Mouse (Mus musculus): ENCODE measurements around the gene Lgr4. TPM values are rescaled to one million over a fixed set of nuclear protein-coding genes. Genes with fewer than 3 reads are reported as not detected.
A peak's percentile ranks its signal among the peaks of the same experiment; 100 is the strongest.
"Not testable (repeated sequence)": the region's sequence is repeated elsewhere in the genome, so short reads cannot be mapped to it uniquely, and the experiment has no call there.

Gene Lgr4
- 8.3 and 9.8 TPM in 2 replicates for polyA plus RNA-seq (2015; fragmentation: Nextera tagmentation; extraction: Ambion mirVana)

- peak within 1 kb of the TSS; percentile 89 for H3K9ac ChIP-seq (replicated peaks)
- ATAC-seq (ENCODE audit: low FRiP score): peak; percentile 96
- H3K4me3 ChIP-seq (replicated peaks): peak within 1 kb of the TSS; percentile 84
- no peaks in the 10 kb centered on the region for H3K27me3 ChIP-seq (replicated peaks)
- no peaks in the 10 kb centered on the region for H3K9me3 ChIP-seq (replicated peaks)
- WGBS: under 1% methylated on average over 75 of the region's 111 CpGs
- H3K4me2 ChIP-seq: peak within 1 kb of the TSS; percentile 87
- H3K27ac ChIP-seq (replicated peaks): peak within 1 kb of the TSS; percentile 92
- H3K36me3 ChIP-seq: no peaks in the 10 kb centered on the region
- H3K4me1 ChIP-seq: peaks cover 33% of the 10 kb centered on the region
Measured at GRCm38 (mm10) chr2:109917496-109918413, at the start of gene Lgr4. TSS of gene Lgr4 (plus strand) at chr2:109917647.

GRCm38 (mm10) chr2:109879429-109879828, 38.0 kb upstream of the Lgr4 start:
- H3K9ac ChIP-seq (replicated peaks); H3K4me3 ChIP-seq (replicated peaks); ATAC-seq (ENCODE audit: low FRiP score); H3K9me3 ChIP-seq (replicated peaks); H3K4me1 ChIP-seq; H3K4me2 ChIP-seq; H3K27me3 ChIP-seq (replicated peaks); H3K27ac ChIP-seq (replicated peaks); H3K36me3 ChIP-seq: not testable (repeated sequence)
- 90% methylated on average over 4 of the region's 4 CpGs for WGBS

- Histone ChIP-seq H3K9ac (replicated peaks) (no peak overlapping the region), H3K4me2 (no peak overlapping the region), H3K27ac (replicated peaks) (no peak overlapping the region), H3K4me1 (no peaks in the 10 kb centered on the region), H3K4me3 (replicated peaks) (no peak overlapping the region), H3K9me3 (replicated peaks) (no peaks in the 10 kb centered on the region), H3K36me3 (no peaks in the 10 kb centered on the region), H3K27me3 (replicated peaks) (no peaks in the 10 kb centered on the region)
- 63% methylated on average over 2 of the region's 2 CpGs for WGBS
- no peak for ATAC-seq (ENCODE audit: low FRiP score)
Measured at GRCm38 (mm10) chr2:109881111-109881510, 36.3 kb upstream of the Lgr4 start.

- 72% methylated on average over 1 of the region's 1 CpGs for WGBS
Measured at GRCm38 (mm10) chr2:109881625-109882024, 35.8 kb upstream of the Lgr4 start.

GRCm38 (mm10) chr2:109884106-109884505, 33.3 kb upstream of the Lgr4 start:
- Histone ChIP-seq H3K9ac (replicated peaks) (no peak overlapping the region), H3K9me3 (replicated peaks) (no peaks in the 10 kb centered on the region), H3K4me1 (no peaks in the 10 kb centered on the region), H3K27me3 (replicated peaks) (no peaks in the 10 kb centered on the region), H3K36me3 (no peaks in the 10 kb centered on the region), H3K4me2 (no peak overlapping the region), H3K27ac (replicated peaks) (no peak overlapping the region), H3K4me3 (replicated peaks) (no peak overlapping the region)
- WGBS: 77% methylated on average over 4 of the region's 4 CpGs
- no peak for ATAC-seq (ENCODE audit: low FRiP score)

More at GRCm38 (mm10) chr2:109881625-109882024, 35.8 kb upstream of the Lgr4 start:
- ATAC-seq (ENCODE audit: low FRiP score): no peak
- H3K4me2 ChIP-seq: no peak overlapping the region
- H3K9me3 ChIP-seq (replicated peaks): no peaks in the 10 kb centered on the region
- no peaks in the 10 kb centered on the region for H3K27me3 ChIP-seq (replicated peaks)
- no peak overlapping the region for H3K9ac ChIP-seq (replicated peaks)
- H3K4me3 ChIP-seq (replicated peaks): no peak overlapping the region
- no peak overlapping the region for H3K27ac ChIP-seq (replicated peaks)
- no peaks in the 10 kb centered on the region for H3K4me1 ChIP-seq
- no peaks in the 10 kb centered on the region for H3K36me3 ChIP-seq

- no peak overlapping the region for H3K9ac ChIP-seq (replicated peaks)
- H3K9me3 ChIP-seq (replicated peaks): no peaks in the 10 kb centered on the region
- H3K36me3 ChIP-seq: no peaks in the 10 kb centered on the region
- no peak for ATAC-seq (ENCODE audit: low FRiP score)
- no peak overlapping the region for H3K4me3 ChIP-seq (replicated peaks)
- WGBS: 64% methylated on average over 4 of the region's 4 CpGs
- H3K4me2 ChIP-seq: no peak overlapping the region
- no peaks in the 10 kb centered on the region for H3K27me3 ChIP-seq (replicated peaks)
- no peak overlapping the region for H3K27ac ChIP-seq (replicated peaks)
- H3K4me1 ChIP-seq: no peaks in the 10 kb centered on the region
Measured at GRCm38 (mm10) chr2:109884507-109884906, 32.9 kb upstream of the Lgr4 start.

GRCm38 (mm10) chr2:109890068-109890467, 27.4 kb upstream of the Lgr4 start:
- peak; percentile 31 for ATAC-seq (ENCODE audit: low FRiP score)
- Histone ChIP-seq H3K9me3 (replicated peaks) (no peaks in the 10 kb centered on the region), H3K27ac (replicated peaks) (peak overlapping the region; percentile 94; the same call in 1 of the 2 replicates), H3K36me3 (peaks cover 6% of the 10 kb centered on the region), H3K4me2 (peak overlapping the region; percentile 67), H3K4me3 (replicated peaks) (peak overlapping the region; percentile 84), H3K9ac (replicated peaks) (peak overlapping the region; percentile 90), H3K27me3 (replicated peaks) (no peaks in the 10 kb centered on the region), H3K4me1 (peaks cover 18% of the 10 kb centered on the region)
- WGBS: 39% methylated on average over 4 of the region's 4 CpGs

GRCm38 (mm10) chr2:109890597-109890996, 26.9 kb upstream of the Lgr4 start, which contains the start of gene Lin7c:
TSS of gene Lin7c (plus strand) at chr2:109890853.
- Histone ChIP-seq H3K4me2 (peak within 1 kb of the TSS; percentile 67), H3K9me3 (replicated peaks) (no peaks in the 10 kb centered on the region), H3K4me1 (peaks cover 18% of the 10 kb centered on the region), H3K27me3 (replicated peaks) (no peaks in the 10 kb centered on the region), H3K9ac (replicated peaks) (peak within 1 kb of the TSS; percentile 90), H3K36me3 (peaks cover 11% of the 10 kb centered on the region), H3K4me3 (replicated peaks) (peak within 1 kb of the TSS; percentile 84), H3K27ac (replicated peaks) (peak within 1 kb of the TSS; percentile 94)
- peak; percentile 100 for ATAC-seq (ENCODE audit: low FRiP score)
- WGBS: under 1% methylated on average over 42 of the region's 42 CpGs

GRCm38 (mm10) chr2:109891031-109891430, 26.4 kb upstream of the Lgr4 start:
- Histone ChIP-seq H3K4me2 (peak overlapping the region; percentile 67), H3K4me1 (peaks cover 18% of the 10 kb centered on the region), H3K4me3 (replicated peaks) (peak overlapping the region; percentile 84), H3K36me3 (peaks cover 15% of the 10 kb centered on the region), H3K27me3 (replicated peaks) (no peaks in the 10 kb centered on the region), H3K9me3 (replicated peaks) (no peaks in the 10 kb centered on the region), H3K9ac (replicated peaks) (peak overlapping the region; percentile 90), H3K27ac (replicated peaks) (peak overlapping the region; percentile 94)
- under 1% methylated on average over 34 of the region's 34 CpGs for WGBS
- peak; percentile 82 for ATAC-seq (ENCODE audit: low FRiP score)

GRCm38 (mm10) chr2:109891471-109891870, 26.0 kb upstream of the Lgr4 start:
- peaks cover 19% of the 10 kb centered on the region for H3K36me3 ChIP-seq
- no peaks in the 10 kb centered on the region for H3K9me3 ChIP-seq (replicated peaks)
- no peaks in the 10 kb centered on the region for H3K27me3 ChIP-seq (replicated peaks)
- ATAC-seq (ENCODE audit: low FRiP score): no peak
- H3K27ac ChIP-seq (replicated peaks): peak overlapping the region; percentile 94
- H3K4me2 ChIP-seq: peak overlapping the region; percentile 67
- H3K4me3 ChIP-seq (replicated peaks): peak overlapping the region; percentile 84
- peak overlapping the region; percentile 90 for H3K9ac ChIP-seq (replicated peaks)
- 18% methylated on average over 4 of the region's 4 CpGs for WGBS
- peaks cover 18% of the 10 kb centered on the region for H3K4me1 ChIP-seq

- peaks cover 45% of the 10 kb centered on the region for H3K36me3 ChIP-seq
- peaks cover 18% of the 10 kb centered on the region for H3K4me1 ChIP-seq
- no peak overlapping the region for H3K4me2 ChIP-seq
- H3K27ac ChIP-seq (replicated peaks): no peak overlapping the region
- H3K9ac ChIP-seq (replicated peaks): no peak overlapping the region
- H3K9me3 ChIP-seq (replicated peaks): no peaks in the 10 kb centered on the region
- H3K4me3 ChIP-seq (replicated peaks): no peak overlapping the region
- WGBS: 80% methylated on average over 7 of the region's 7 CpGs
- H3K27me3 ChIP-seq (replicated peaks): no peaks in the 10 kb centered on the region
- no peak for ATAC-seq (ENCODE audit: low FRiP score)
Measured at GRCm38 (mm10) chr2:109896311-109896710, 21.1 kb upstream of the Lgr4 start.

- peaks cover 24% of the 10 kb centered on the region for H3K36me3 ChIP-seq
- no peak overlapping the region for H3K9ac ChIP-seq (replicated peaks)
- ATAC-seq (ENCODE audit: low FRiP score): no peak
- H3K9me3 ChIP-seq (replicated peaks): no peaks in the 10 kb centered on the region
- no peaks in the 10 kb centered on the region for H3K27me3 ChIP-seq (replicated peaks)
- H3K4me2 ChIP-seq: no peak overlapping the region
- H3K27ac ChIP-seq (replicated peaks): no peak overlapping the region
- no peak overlapping the region for H3K4me3 ChIP-seq (replicated peaks)
- WGBS: 82% methylated on average over 7 of the region's 7 CpGs
- H3K4me1 ChIP-seq: no peaks in the 10 kb centered on the region
Measured at GRCm38 (mm10) chr2:109902869-109903268, 14.6 kb upstream of the Lgr4 start.

Data from neural tube, embryonic 15.5 days (tissue).